Mouse (Mus musculus): ENCODE results near the gene Madd. TPM values are rescaled to one million over a fixed set of nuclear protein-coding genes. Genes with fewer than 3 reads are reported as not detected.

Madd gene
- polyA plus RNA-seq (2017; shearing (Covaris generic)): 140 TPM

GRCm38 (mm10) chr2:91183711-91184405, at the start of gene Madd:
Madd (minus strand) TSS chr2:91183837.

GRCm38 (mm10) chr2:91202222-91202971, 18.8 kb upstream of the Madd start, which contains the start of the genes Nr1h3 and Acp2:
Nr1h3 (minus strand) TSS chr2:91202834.
Acp2 (plus strand) TSS chr2:91202885.

GRCm38 (mm10) chr2:91117585-91118275, 65.9 kb downstream of the Madd start, which contains the start of gene Mybpc3:
Mybpc3 (plus strand) TSS chr2:91118144.

Other genes starting within 250 kb of the Madd start
- gene Celf1, start 243.5 kb downstream of the Madd start, polyA plus RNA-seq (2017; shearing (Covaris generic)): 60.4 TPM
- gene Rapsn, start 148.2 kb downstream of the Madd start, polyA plus RNA-seq (2017; shearing (Covaris generic)): 5.3 TPM
- gene Psmc3, start 129.8 kb downstream of the Madd start, polyA plus RNA-seq (2017; shearing (Covaris generic)): 292 TPM
- gene Slc39a13, start 113.4 kb downstream of the Madd start, polyA plus RNA-seq (2017; shearing (Covaris generic)): 49.2 TPM
- gene Spi1, start 101.4 kb downstream of the Madd start, polyA plus RNA-seq (2017; shearing (Covaris generic)): 1.3 TPM
- gene Mybpc3, start 65.7 kb downstream of the Madd start, polyA plus RNA-seq (2017; shearing (Covaris generic)): not detected
- gene Nr1h3, start 19.0 kb upstream of the Madd start, polyA plus RNA-seq (2017; shearing (Covaris generic)): 3.2 TPM
- 27.8 TPM for gene Acp2, start 19.0 kb upstream of the Madd start, polyA plus RNA-seq (2017; shearing (Covaris generic))
- 93.8 TPM for gene Ddb2, start 53.1 kb upstream of the Madd start, polyA plus RNA-seq (2017; shearing (Covaris generic))
- gene Pacsin3, start 72.1 kb upstream of the Madd start, polyA plus RNA-seq (2017; shearing (Covaris generic)): 0.79 TPM
- gene Arfgap2, start 81.1 kb upstream of the Madd start, polyA plus RNA-seq (2017; shearing (Covaris generic)): 152 TPM

Measured in inflammation-experienced regulatory T-cells, adult 16 weeks (primary cell).